Mouse (Mus musculus) T-cell, adult 2 months (primary cell): ENCODE measurements around the gene Actb.
A peak's percentile ranks its signal among the peaks of the same experiment; 100 is the strongest.

Source experiments
- DNase-seq: peaks from one replicate; pipeline ENCODE4 v3.0.0; 2022; ENCODE audit warnings: low spot score

The Actb gene

GRCm38 (mm10) chr5:142921074-142921459, 14.5 kb upstream of the Actb start:
- no peak for DNase-seq

- DNase-seq: peak; percentile 95
Measured at GRCm38 (mm10) chr5:142920311-142921073, 13.9 kb upstream of the Actb start.

GRCm38 (mm10) chr5:142917402-142917801, 10.8 kb upstream of the Actb start:
- no peak for DNase-seq

GRCm38 (mm10) chr5:142916593-142916992, 10.0 kb upstream of the Actb start:
- no peak for DNase-seq

GRCm38 (mm10) chr5:142915231-142915630, 8.7 kb upstream of the Actb start:
- DNase-seq: no peak

- no peak for DNase-seq
Measured at GRCm38 (mm10) chr5:142912739-142913138, 6.2 kb upstream of the Actb start.

GRCm38 (mm10) chr5:142912320-142912719, 5.8 kb upstream of the Actb start:
- no peak for DNase-seq

- no peak for DNase-seq
Measured at GRCm38 (mm10) chr5:142911629-142912028, 5.1 kb upstream of the Actb start.

GRCm38 (mm10) chr5:142909576-142910278, 3.2 kb upstream of the Actb start:
- peak; percentile 46 for DNase-seq

- peak; percentile 50 for DNase-seq
Measured at GRCm38 (mm10) chr5:142908941-142909575, 2.5 kb upstream of the Actb start.

- no peak for DNase-seq
Measured at GRCm38 (mm10) chr5:142907803-142908559, 1.4 kb upstream of the Actb start.

GRCm38 (mm10) chr5:142907048-142907802, 671 bp upstream of the Actb start:
- peak; percentile 25 for DNase-seq

GRCm38 (mm10) chr5:142905725-142906531, 626 bp downstream of the Actb start:
- DNase-seq: peak; percentile 100

GRCm38 (mm10) chr5:142905038-142905695, 1.4 kb downstream of the Actb start:
- no peak for DNase-seq

- DNase-seq: peak; percentile 31
Measured at GRCm38 (mm10) chr5:142904208-142905037, 2.1 kb downstream of the Actb start.

GRCm38 (mm10) chr5:142903470-142904207, 2.9 kb downstream of the Actb start:
- peak; percentile 83 for DNase-seq

GRCm38 (mm10) chr5:142902506-142903314, 3.8 kb downstream of the Actb start:
- no peak for DNase-seq
